Mouse (Mus musculus) limb, embryonic 12.5 days (tissue): ENCODE measurements around the gene Ddc. TPM values are rescaled to one million over a fixed set of nuclear protein-coding genes. Genes with fewer than 3 reads are reported as not detected.

Experiments used
- ATAC-seq: fragments of 200-750 bp; cut with Nextera tagmentation; 2 replicates; pipeline ENCODE4 v1.8.0; 2017; ENCODE audit warnings: low read depth, moderate TSS enrichment; ENCODE audit not compliant: insufficient number of reproducible peaks, insufficient read depth, low FRiP score, low TSS enrichment
- H3K27ac ChIP-seq: fragments of 300-500 bp; sonication (generic); 2 replicates; pipeline ENCODE4 v1.5.1; 2016; ENCODE audit warnings: mild to moderate bottlenecking, moderate library complexity
- H3K27me3 ChIP-seq: fragments of 300-500 bp; sonication (generic); 2 replicates; pipeline ENCODE4 v1.6.1; 2016; ENCODE audit warnings: mild to moderate bottlenecking, moderate library complexity
- H3K36me3 ChIP-seq: fragments of 300-500 bp; sonication (generic); 2 replicates; pipeline ENCODE4 v1.6.1; 2016; ENCODE audit warnings: mild to moderate bottlenecking, moderate library complexity
- H3K4me1 ChIP-seq: fragments of 300-500 bp; sonication (generic); replicated peaks from 2 replicates; pipeline ENCODE4 v1.6.1; 2016
- H3K4me2 ChIP-seq: fragments of 300-500 bp; sonication (generic); 2 replicates; pipeline ENCODE4 v1.6.1; 2016; ENCODE audit warnings: mild to moderate bottlenecking, moderate library complexity
- H3K4me3 ChIP-seq: fragments of 300-500 bp; sonication (generic); replicated peaks from 2 replicates; pipeline ENCODE4 v1.5.1; 2016; ENCODE audit warnings: mild to moderate bottlenecking
- H3K9ac ChIP-seq: fragments of 300-500 bp; sonication (generic); replicated peaks from 2 replicates; pipeline ENCODE4 v1.6.1; 2016; ENCODE audit warnings: mild to moderate bottlenecking, moderate library complexity
- H3K9me3 ChIP-seq: fragments of 300-500 bp; sonication (generic); 2 replicates; pipeline ENCODE4 v1.6.1; 2016; ENCODE audit warnings: mild to moderate bottlenecking, moderate library complexity
- WGBS: fragments of 180-500 bp; shearing (Covaris S2); methylation state at CpG from one replicate; pipeline ENCODE4 v1.1.7; 2016; 5-methylcytosine and 5-hydroxymethylcytosine counted together
- polyA plus RNA-seq: library from polyadenylated mRNA; unstranded; fragments of >200 nt; fragmentation: Nextera tagmentation; extraction: Ambion mirVana; gene quantifications from 2 replicates; pipeline ENCODE4 v1.2.1, GENCODE M21; 2016

The Ddc gene
- polyA plus RNA-seq, 1 experiment from 2014 or later: 13.0 TPM

GRCm38 (mm10) chr11:11855685-11856131 is 42.2 kb downstream of the Ddc start:
- Histone ChIP-seq H3K27ac (peak overlapping the region; percentile 93), H3K4me3 (no peak overlapping the region), H3K9ac (no peak overlapping the region), H3K4me1 (peaks cover 24% of the 10 kb centered on the region), H3K36me3 (no peaks in the 10 kb centered on the region), H3K27me3 (no peaks in the 10 kb centered on the region), H3K9me3 (0 out of 2 replicates have a peak, but pooled peaks cover 5% of the 10 kb centered on the region), H3K4me2 (peak overlapping the region; percentile 8; the same call in 1 of the 2 replicates)
- WGBS: 35% methylated on average over 11 of the region's 11 CpGs
- no peak for ATAC-seq

- Histone ChIP-seq H3K9me3 (0 out of 2 replicates have a peak, but pooled peaks cover 5% of the 10 kb centered on the region), H3K9ac (no peak overlapping the region), H3K36me3 (no peaks in the 10 kb centered on the region), H3K4me1 (peaks cover 29% of the 10 kb centered on the region), H3K4me3 (no peak overlapping the region), H3K27ac (peak overlapping the region; percentile 93), H3K4me2 (peak overlapping the region; percentile 8; the same call in 1 of the 2 replicates), H3K27me3 (no peaks in the 10 kb centered on the region)
- peak; percentile 86 for ATAC-seq
- WGBS: 9% methylated on average over 6 of the region's 6 CpGs
These were observed 42.8 kb downstream of the Ddc start for GRCm38 (mm10) chr11:11855061-11855672.

DNA sequence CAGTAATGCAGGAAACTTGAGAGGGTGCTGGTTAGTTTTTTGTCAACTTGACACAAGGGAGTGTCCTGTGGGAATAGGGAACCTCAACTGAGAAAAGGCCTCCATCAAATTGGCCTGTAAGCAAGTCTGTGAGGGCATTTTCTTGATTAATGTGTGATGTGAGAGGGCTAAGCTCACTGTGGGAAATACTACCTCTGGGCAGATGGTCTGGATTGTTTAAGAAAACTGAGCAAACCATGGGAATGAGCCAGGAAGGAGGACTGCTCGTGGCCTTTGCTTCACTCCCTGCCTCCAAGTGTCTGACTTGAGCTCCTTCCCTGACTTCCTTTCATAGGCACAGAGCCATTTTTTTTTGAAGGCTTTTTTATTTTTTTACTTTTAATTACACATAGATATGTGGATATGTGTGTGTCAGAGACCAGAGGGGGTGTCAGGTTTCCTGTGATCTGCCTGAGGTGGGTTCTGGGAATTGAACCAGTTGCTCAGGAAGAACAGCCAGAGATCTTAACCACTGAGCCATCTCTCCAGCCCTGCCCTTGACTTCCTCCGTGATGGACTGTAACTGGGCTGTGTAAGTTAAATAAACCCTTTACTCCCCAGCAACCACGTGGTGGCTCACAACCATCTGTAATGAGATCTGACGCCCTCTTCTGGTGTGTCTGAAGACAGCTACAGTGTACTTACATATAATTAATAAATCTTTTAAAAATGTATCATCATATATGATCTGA is 44.0 kb downstream of the Ddc start:
- Histone ChIP-seq H3K4me1 (peaks cover 29% of the 10 kb centered on the region), H3K36me3 (no peaks in the 10 kb centered on the region), H3K4me2 (no peak overlapping the region), H3K27me3 (no peaks in the 10 kb centered on the region), H3K9ac (no peak overlapping the region), H3K27ac (peak overlapping the region; percentile 93; the same call in 1 of the 2 replicates), H3K9me3 (0 out of 2 replicates have a peak, but pooled peaks cover 5% of the 10 kb centered on the region), H3K4me3 (no peak overlapping the region)
- 44% methylated on average over 4 of the region's 4 CpGs for WGBS
- ATAC-seq: no peak

DNA sequence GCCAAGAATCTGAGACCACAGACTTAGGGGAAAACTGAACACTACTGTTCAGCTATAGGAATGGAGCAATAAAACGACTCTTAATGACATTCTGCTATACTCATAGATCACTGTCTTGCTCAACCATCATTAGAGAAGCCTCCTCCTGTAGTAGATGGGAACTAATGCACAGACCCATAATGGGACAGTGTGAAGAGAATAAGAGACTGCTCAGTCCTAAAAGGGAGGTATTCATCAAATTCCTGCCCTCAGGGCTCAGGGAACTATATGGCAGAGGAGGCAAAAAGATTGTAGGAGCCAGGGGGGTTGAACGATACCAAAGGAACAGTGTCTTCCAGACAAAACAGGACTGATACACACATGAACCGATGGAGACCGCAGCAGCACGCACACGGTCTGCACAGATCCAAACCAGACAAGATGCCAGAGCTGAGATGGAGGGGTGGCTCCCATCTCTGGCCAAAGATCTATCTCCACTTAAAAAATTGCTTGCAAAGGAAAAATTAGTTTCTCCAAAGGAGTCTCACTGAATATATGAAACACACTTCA is 45.9 kb downstream of the Ddc start:
- Histone ChIP-seq H3K27me3 (no peaks in the 10 kb centered on the region), H3K27ac (peak overlapping the region; percentile 81), H3K4me2 (no peak overlapping the region), H3K4me3 (no peak overlapping the region), H3K9me3 (0 out of 2 replicates have a peak, but pooled peaks cover 5% of the 10 kb centered on the region), H3K9ac (no peak overlapping the region), H3K36me3 (no peaks in the 10 kb centered on the region), H3K4me1 (peaks cover 29% of the 10 kb centered on the region)
- 75% methylated on average over 6 of the region's 6 CpGs for whole genome bisulfite sequencing
- ATAC-seq: no peak

- 65% methylated on average over 6 of the region's 6 CpGs for WGBS
- Histone ChIP-seq H3K9me3 (no peaks in the 10 kb centered on the region), H3K36me3 (no peaks in the 10 kb centered on the region), H3K4me3 (no peak overlapping the region), H3K9ac (no peak overlapping the region), H3K27ac (peak overlapping the region; percentile 74), H3K27me3 (no peaks in the 10 kb centered on the region), H3K4me2 (no peak overlapping the region), H3K4me1 (peaks cover 22% of the 10 kb centered on the region)
- no peak; the same call in 1 of the 2 replicates for ATAC-seq
These were observed 47.3 kb downstream of the Ddc start for GRCm38 (mm10) chr11:11850476-11851267.

GRCm38 (mm10) chr11:11849513-11850311 is 48.2 kb downstream of the Ddc start:
- Histone ChIP-seq H3K9me3 (no peaks in the 10 kb centered on the region), H3K4me3 (no peak overlapping the region), H3K4me1 (peaks cover 17% of the 10 kb centered on the region), H3K27ac (0 out of 2 replicates have a peak overlapping the region, but pooled peaks have one; percentile 74), H3K9ac (no peak overlapping the region), H3K36me3 (no peaks in the 10 kb centered on the region), H3K4me2 (no peak overlapping the region), H3K27me3 (no peaks in the 10 kb centered on the region)
- WGBS: 71% methylated on average over 13 of the region's 13 CpGs
- ATAC-seq: no peak

DNA sequence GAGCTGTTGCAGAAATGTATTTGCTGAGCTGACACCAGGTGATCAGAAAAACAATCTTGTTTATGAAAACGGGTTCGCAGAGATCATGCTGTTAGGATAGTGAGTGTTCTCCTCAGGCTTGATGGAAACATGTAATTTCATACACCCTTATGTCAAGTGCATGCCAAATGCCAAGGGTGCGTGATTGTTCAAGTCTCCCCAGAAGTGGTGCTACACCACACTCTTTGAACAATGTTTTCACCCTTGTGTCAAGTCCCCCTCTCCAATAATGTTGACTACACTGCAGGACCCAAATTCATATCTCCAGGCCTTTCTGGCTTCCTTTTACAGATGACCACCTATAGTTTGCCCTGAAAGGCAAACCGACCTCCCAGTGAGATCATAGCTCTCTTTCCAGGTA is 49.5 kb downstream of the Ddc start:
- Histone ChIP-seq H3K4me1 (peaks cover 19% of the 10 kb centered on the region), H3K4me3 (no peak overlapping the region), H3K9me3 (no peaks in the 10 kb centered on the region), H3K27me3 (no peaks in the 10 kb centered on the region), H3K36me3 (no peaks in the 10 kb centered on the region), H3K9ac (no peak overlapping the region), H3K4me2 (no peak overlapping the region), H3K27ac (no peak overlapping the region)
- ATAC-seq: no peak
- 91% methylated on average over 4 of the region's 4 CpGs for WGBS

DNA sequence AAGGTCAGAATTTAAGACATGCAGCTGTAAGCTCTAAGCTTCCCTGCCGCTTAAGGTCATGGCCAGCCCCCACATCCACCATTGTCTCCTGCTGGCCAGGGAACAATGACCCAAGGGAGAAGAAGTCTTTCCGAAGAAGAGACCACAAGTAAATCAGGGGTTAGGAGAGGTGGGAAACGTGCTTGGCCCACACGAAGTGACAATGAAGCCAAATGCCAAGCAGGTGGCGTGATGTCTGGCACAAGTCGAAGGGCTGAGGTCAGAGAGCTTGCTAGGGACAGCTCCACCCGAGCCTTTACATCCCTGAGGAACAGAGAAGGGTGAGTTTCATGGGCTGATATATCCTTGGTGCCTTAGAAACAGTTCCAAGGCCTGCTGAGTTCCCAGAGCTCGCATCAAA is 52.9 kb downstream of the Ddc start:
- WGBS: 72% methylated on average over 8 of the region's 8 CpGs
- Histone ChIP-seq H3K27ac (peak overlapping the region; percentile 74), H3K9me3 (no peaks in the 10 kb centered on the region), H3K4me3 (no peak overlapping the region), H3K4me1 (peaks cover 11% of the 10 kb centered on the region), H3K27me3 (no peaks in the 10 kb centered on the region), H3K36me3 (no peaks in the 10 kb centered on the region), H3K9ac (no peak overlapping the region), H3K4me2 (no peak overlapping the region)
- no peak for ATAC-seq

DNA sequence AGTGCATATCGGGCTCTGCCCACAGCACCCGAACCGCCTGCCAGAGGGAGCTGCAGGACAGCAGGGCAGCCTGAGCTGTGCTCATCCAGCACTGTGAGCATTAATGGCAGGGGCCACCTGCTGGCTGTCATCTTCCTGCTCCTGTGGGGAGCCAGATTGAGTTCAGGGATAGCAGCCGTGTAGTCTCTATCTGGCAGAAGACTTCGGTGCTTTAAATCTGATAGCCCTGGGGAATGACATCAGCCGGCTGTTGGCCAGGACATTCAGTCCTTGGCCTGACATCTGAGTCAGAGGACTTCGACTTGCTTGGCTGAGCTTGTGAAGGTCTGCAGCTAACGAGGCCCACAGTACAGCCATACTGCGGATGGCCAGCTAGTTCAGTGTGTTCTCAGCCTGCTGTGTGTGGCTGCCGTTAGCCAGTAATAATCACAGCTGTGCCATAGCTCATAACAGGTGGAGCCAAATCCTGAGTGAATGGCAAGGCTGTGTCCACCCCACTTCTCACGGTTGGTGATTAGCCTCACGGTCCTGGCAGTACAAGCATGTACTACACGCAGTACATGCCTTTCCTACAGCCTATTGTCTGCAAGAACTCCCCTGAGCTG is 53.5 kb downstream of the Ddc start:
- H3K9ac ChIP-seq: no peak overlapping the region
- WGBS: 47% methylated on average over 13 of the region's 13 CpGs
- peaks cover 11% of the 10 kb centered on the region for H3K4me1 ChIP-seq
- no peaks in the 10 kb centered on the region for H3K27me3 ChIP-seq
- H3K27ac ChIP-seq: peak overlapping the region; percentile 74
- ATAC-seq: peak; percentile 79; the same call in 1 of the 2 replicates
- no peaks in the 10 kb centered on the region for H3K36me3 ChIP-seq
- H3K4me3 ChIP-seq: no peak overlapping the region
- H3K9me3 ChIP-seq: no peaks in the 10 kb centered on the region
- no peak overlapping the region for H3K4me2 ChIP-seq

- H3K4me2 ChIP-seq: no peak overlapping the region
- no peaks in the 10 kb centered on the region for H3K27me3 ChIP-seq
- H3K27ac ChIP-seq: no peak overlapping the region
- H3K4me3 ChIP-seq: no peak overlapping the region
- peaks cover 16% of the 10 kb centered on the region for H3K4me1 ChIP-seq
- no peak overlapping the region for H3K9ac ChIP-seq
- no peaks in the 10 kb centered on the region for H3K36me3 ChIP-seq
- no peaks in the 10 kb centered on the region for H3K9me3 ChIP-seq
- no peak for ATAC-seq
- WGBS: 68% methylated on average over 4 of the region's 4 CpGs
These were observed 56.4 kb downstream of the Ddc start for GRCm38 (mm10) chr11:11841590-11841989.
